Mouse (Mus musculus): Measurements from ENCODE around the gene Fbxw10.

- TF ChIP-seq POLR2A (IDR thresholded peaks at IDR 0.05; ENCODE audit: insufficient read length, low read depth) (no peak), USF1 (IDR thresholded peaks at IDR 0.05; ENCODE audit: low read depth) (no peak)
Observed at GRCm38 (mm10) chr11:62869715-62870371, 23.0 kb downstream of the Fbxw10 start.

All from myocyte (in vitro differentiated cells).